Mouse (Mus musculus) kidney, postnatal 25 days (tissue): Measurements from ENCODE around the gene Mthfs.
"Not testable (repeated sequence)": the region's sequence is repeated elsewhere in the genome, so short reads cannot be mapped to it uniquely, and the experiment has no call there.

Experiments
- DNase-seq, 2 experiments: peaks; one replicate each; pipeline ENCODE4 v3.0.0; 2021; ENCODE audit warnings: mixed read lengths in 2 of 2

Mthfs gene

DNA sequence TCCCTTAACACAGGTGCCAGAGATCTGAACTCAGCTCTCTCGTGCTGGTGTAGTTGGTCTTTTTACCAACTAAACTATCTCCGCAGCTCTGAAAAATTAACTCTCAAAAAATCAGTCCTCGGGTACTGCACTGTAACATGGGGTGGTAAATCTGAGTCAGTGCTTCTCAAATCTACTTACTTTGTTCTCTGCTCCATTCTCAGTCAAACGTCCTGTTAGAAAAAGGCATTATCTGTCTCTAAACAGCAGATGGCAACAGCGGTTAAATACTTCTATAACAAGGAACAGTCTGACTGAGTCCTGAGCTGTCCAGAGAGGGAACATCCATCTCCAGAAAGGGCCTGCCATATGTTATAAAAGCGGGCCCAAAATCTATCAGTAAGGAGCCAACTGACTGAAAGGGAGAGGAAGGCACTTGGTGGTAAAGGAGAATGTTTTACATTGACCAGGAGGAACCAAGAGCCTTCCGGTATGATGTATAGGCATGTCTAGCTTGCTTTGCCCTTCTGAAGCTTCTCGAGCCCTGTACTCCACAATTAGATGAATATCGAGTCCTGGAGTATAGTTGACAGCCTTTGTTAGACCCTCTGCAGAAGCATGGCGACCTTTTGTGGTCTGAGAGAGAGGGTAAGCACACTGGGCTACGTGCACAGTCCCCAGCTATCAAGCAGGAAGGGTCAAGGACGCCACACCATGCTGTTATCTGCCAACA is at the start of gene Mthfs:
Mthfs (plus strand) TSS at position 324 of the 712 bp plus-strand sequence.
- not testable (repeated sequence) for DNase-seq

GRCm38 (mm10) chr9:89172539-89172938 is 37.9 kb upstream of the Mthfs start:
- DNase-seq, result not testable (repeated sequence)

DNA sequence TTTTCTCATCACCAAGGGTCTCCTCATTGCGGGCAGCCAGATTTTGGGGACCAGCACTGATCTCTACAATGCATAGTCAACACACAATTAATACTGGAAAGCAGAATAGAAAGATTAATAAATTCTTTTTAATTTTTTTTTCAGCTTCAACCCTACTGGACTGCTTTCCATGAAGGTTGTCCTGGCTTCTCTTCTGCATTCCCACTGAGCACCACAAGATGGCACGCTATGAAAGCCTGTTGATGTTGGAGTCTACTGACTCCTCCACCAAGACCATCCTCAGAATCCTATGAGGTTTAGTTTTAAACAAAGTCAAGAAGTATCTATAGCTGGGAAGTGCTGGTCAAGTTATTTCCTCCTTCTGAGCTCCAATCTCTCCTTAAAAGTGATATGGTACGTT is 31.6 kb upstream of the Mthfs start:
- DNase-seq, result peak; percentile 74 to 81

- DNase-seq, result not testable (repeated sequence)
Observed at GRCm38 (mm10) chr9:89179469-89179868, 31.0 kb upstream of the Mthfs start.

DNA sequence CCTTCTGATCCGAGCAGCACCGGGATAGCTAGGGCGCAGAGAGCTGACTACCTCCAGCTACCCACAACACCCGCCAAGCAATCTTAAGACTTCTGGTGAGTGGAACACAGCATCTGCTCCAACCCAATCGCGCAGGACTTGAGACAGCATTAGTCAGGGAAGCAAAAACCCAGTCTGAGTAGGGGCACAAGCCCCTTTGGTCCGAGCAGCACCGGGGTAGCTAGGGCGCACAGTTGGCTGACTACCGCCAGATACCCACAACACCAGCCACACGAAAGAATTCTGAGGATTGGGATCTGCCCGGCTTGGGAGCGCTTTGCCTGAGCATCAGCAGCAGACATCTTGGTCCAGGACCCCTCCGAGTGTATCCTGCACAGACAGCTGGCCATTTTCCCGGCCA is 23.5 kb upstream of the Mthfs start:
- DNase-seq, result not testable (repeated sequence)

DNA sequence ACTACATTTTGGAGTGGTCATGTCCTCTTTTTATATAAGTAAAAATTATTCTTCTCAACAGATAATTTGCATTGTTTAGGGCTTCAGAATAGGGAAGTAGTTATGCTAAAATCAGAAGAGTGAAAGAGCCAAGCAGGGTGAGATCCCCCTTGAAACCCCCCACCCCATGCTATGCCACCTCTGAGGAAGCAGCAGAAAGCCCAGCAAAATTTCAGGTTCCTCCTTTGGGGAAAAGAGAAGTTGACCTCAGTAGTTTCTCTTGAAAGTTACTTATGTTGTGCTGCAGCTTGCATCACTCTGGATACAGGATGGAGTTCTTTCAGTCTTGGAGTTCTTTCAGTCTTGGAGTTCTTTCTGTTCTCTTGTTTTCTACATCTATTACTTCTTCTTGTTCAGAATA is 15.0 kb upstream of the Mthfs start:
- DNase-seq, result not testable (repeated sequence)

DNA sequence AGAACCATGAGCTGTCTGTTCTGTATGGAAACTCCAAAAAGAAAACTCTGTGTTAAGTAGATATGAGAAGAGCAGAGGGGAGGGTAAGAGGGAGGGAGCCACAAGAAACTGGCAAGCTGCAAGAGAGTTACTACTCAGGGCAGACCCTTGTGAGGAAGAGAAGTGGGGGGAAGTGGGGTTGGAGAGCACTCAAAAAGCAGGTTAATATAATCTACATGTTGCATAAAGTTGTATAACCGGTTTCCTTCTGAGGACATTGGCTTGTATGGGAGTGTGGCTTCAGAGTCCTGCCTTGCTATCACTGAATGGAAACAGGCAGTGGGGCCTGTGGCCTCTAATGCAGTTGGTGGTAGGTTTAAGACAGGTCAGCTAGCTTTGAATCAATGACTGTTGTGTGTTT is 13.0 kb upstream of the Mthfs start:
- not testable (repeated sequence) for DNase-seq

DNA sequence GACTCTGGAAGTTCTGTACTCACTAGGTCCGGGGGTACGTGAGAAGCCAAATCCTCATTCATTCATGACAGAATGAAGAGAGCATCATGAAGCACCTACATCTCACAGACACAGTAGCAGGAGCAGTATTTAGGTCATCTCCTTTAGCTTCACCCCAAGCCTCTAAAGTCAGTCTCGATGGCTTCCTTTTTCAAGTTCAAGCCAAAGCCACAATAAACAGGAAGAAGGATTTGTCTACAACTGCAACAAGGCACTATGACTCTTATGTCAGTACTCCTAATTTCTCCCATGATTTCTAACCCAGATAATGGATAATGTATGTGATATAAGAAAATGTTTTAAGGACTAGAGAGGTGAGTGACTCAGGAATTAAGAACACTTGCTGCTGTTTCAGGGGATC is 12.1 kb upstream of the Mthfs start:
- DNase-seq, result not testable (repeated sequence)

- peak in 1 of 2 experiments; percentile 37 for DNase-seq
Observed at GRCm38 (mm10) chr9:89198969-89199416, 11.5 kb upstream of the Mthfs start, which contains the start of the genes Bcl2a1b and Gm29094. Gene Bcl2a1b (plus strand): TSS chr9:89199209. Gene Gm29094 (plus strand): TSS chr9:89199379.

GRCm38 (mm10) chr9:89202256-89202655 is 8.2 kb upstream of the Mthfs start:
- not testable (repeated sequence) for DNase-seq

GRCm38 (mm10) chr9:89208939-89209338 is 1.5 kb upstream of the Mthfs start:
- not testable (repeated sequence) for DNase-seq

DNA sequence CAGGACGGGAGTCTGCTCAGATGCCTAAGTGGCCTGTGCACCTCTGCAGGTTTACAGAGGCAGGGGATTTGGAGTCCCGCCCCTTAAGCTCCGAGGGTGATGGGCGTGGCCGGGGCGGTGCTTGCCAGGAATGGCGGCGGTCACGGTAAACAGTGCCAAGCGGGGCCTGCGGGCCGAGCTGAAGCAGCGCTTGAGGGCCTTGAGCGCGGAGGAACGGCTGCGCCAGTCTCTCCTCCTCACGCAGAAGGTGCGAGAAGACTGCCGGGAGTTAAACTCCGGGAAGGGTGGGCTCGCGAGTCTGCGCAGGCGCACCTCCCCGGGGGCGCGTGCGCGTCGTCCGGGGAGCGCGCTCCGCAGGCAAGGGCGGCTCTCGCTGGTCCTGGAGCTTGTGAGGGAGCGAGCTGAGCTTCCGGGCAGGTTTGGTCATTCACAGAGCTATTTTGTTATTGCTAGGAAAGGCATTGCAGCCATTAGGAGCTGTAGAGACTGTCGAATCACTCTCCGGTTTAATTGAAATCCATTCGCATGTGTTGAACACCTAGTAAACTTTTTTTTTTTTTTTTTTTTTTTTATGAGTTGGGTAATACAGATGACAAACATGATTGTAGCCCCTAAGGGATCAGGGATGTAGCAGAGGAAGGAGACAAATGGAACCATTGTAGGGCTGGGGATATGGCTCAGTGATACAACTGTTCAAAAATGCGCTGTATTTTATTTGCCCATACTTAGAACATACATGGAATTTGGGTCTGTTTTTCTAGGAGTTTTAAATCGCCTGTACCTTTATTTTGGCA is 786 bp downstream of the Mthfs start:
- peak; percentile 77 to 92 for DNase-seq

DNA sequence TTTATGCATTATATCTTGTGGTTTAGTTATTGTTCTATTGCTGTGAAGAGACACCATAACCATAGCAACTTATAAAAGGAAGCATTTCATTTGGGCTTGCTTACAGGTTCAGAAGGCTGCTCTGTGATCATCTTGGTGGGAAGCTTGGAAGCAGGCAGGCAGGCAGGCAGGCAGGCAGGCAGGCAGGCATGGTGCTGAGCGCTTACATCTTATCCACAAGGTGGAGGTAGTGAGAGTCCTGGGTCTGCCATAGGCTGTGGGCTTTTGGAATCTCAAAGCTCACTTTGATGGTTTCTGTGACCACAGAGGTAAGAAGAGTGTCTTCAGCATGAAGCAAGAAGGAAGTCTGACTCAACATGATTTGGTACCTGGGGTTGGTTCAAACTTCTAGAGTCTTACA is 2.0 kb downstream of the Mthfs start:
- DNase-seq, result peak; percentile 35 to 55

- DNase-seq, result peak; percentile 10 to 43
Observed at GRCm38 (mm10) chr9:89218174-89218573, 7.7 kb downstream of the Mthfs start.

GRCm38 (mm10) chr9:89219668-89220067 is 9.2 kb downstream of the Mthfs start:
- not testable (repeated sequence) for DNase-seq

- not testable (repeated sequence) for DNase-seq
Observed at GRCm38 (mm10) chr9:89220704-89221287, 10.3 kb downstream of the Mthfs start.

DNA sequence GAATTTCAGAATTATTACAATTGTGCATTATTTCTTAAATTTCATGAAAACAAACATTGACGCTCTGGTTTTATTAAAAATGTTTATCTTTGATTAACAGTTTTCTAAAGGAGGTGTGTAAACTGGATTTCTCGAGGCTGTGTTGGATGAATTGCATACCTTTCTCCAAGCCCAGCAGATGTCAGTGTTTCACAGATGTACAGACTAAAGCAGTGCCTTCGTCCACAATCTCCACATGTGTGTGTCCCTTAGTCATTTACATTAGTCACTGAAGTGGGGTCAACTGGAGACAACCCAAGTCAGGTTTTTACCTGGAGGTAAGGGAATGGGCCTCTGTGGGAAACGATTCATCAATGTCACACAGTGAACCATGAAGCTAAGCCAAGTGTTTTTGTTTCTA is 15.6 kb downstream of the Mthfs start:
- peak in 1 of 2 experiments; percentile 6 for DNase-seq

GRCm38 (mm10) chr9:89228122-89228521 is 17.6 kb downstream of the Mthfs start:
- DNase-seq, result no peak

GRCm38 (mm10) chr9:89230897-89231497 is 20.5 kb downstream of the Mthfs start:
- peak; percentile 42 to 53 for DNase-seq

GRCm38 (mm10) chr9:89237131-89237530 is 26.7 kb downstream of the Mthfs start:
- DNase-seq, result not testable (repeated sequence)

DNA sequence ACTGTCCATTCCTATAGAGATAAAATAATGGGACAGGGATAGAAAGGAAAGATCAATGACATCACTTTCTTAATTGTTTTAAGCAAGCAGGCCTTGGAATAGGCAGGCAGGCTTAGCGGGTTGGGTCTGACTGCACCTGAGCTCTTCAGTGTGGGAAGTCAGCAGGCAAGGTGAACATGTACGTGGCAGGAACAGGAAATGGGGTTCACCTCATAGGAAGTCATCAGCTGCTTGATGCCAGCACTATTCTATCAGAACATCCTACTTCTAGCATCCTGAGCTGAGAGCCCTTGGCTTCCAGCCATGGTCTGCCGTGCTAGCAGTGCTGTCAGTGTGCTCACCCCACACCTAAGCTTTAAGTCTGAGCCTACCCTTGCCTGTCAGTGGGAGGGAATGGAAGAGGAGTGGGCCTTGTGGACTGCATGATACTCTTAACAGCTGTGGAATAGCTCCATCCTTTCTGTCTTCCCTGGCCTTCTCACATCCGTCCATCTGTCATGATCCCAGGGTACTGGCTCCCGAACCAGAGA is 28.6 kb downstream of the Mthfs start:
- not testable (repeated sequence) for DNase-seq

DNA sequence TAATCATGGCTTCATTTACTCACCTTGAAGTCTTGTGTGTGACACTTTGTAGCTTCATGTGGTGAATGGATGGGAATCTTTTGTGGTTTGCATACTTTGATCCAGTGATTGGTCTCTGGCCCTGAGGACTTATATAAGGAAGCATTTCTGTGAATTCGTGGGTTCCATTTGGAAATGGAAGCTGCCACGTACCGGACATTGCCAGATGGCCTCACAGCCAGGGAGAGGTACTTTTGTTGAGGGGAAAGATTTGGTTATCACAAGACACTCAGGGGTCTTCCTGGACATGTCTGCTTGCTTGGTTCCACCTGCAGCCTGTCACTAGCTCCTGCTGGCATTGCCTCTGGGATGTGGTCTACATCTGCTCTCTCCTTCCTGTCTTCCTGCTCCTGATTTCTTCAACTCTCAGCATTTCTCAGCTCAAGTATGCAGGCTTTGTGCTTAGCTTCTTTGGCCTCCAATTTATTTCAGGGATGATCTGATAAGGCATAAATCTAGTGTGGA is 30.1 kb downstream of the Mthfs start:
- DNase-seq, result not testable (repeated sequence)
